Mouse (Mus musculus) cortical plate, adult 2 months (tissue): Measurements from ENCODE around the gene Arhgap6.

Source experiments
- CTCF ChIP-seq: fragments of 200-500 bp; IDR thresholded peaks from 2 replicates; pipeline ENCODE4 v1.5.1; 2011; ENCODE audit warnings: mild to moderate bottlenecking, control low read depth, low read length; ENCODE audit not compliant: insufficient read depth; ENCODE audit errors: extremely low read depth
- POLR2A ChIP-seq: fragments of 200-500 bp; IDR thresholded peaks from 2 replicates; pipeline ENCODE4 v1.6.1; 2011; ENCODE audit warnings: mild to moderate bottlenecking, low read length, control low read depth; ENCODE audit not compliant: insufficient read depth; ENCODE audit errors: extremely low read depth

GRCm38 (mm10) chrX:169303945-169304344, 509.0 kb downstream of the Arhgap6 start:
- TF ChIP-seq CTCF: no peak
- no peak for TF ChIP-seq POLR2A
